ENCODE assay signal across 7 mouse cellular contexts in the genomic region with DNA sequence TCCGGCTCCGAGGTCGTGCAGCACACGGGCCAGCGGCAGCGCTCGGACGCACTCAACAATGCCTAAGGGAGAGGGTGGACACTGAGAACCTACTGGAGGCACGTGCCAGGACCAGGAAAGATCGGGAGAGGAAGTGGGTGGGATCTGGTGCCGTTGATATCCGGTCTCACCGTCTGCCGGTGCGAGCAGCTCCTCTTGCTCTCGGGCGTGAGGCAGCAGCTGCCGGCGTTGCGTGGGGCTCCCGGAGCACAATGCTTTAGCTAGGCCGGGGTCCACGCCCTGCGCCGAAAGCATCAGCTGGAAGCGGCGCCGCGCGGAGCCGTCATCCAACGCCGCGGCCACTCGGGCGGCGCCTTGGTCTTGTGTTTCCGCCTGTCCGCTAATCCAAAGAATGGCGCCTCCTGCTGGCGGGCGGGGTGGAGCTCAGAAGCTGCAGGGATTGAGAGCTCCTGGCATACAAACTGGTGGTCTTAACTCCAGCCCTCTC. TPM values are rescaled to one million over a fixed set of nuclear protein-coding genes. Genes with fewer than 3 reads are reported as not detected.
DNase-seq lines count a peak whose midpoint lies in the region; ATAC-seq lines count a peak whose summit lies in the region.

Sco2 (minus strand) TSS at position 85 of the 487 bp plus-strand sequence.

- H3K27me3 ChIP-seq in intestine, embryonic 16.5 days (replicated peaks; ENCODE audit: control insufficient read depth, insufficient read depth, low read length): peaks cover 29% of the 10 kb centered on the region
- H3K27me3 ChIP-seq in midbrain, embryonic 11.5 days (ENCODE audit: control insufficient read depth, insufficient read depth, low read length): peaks cover 29% of the 10 kb centered on the region

- peak; percentile 89 for ATAC-seq in intestine, embryonic 16.5 days
- ATAC-seq in midbrain, embryonic 11.5 days (ENCODE audit: low FRiP score): peak; percentile 87

- peak within 1 kb of the TSS; percentile 84 for H3K9ac ChIP-seq in intestine, embryonic 16.5 days (ENCODE audit: low read depth, low read length)
- H3K9ac ChIP-seq in midbrain, embryonic 11.5 days (ENCODE audit: low read length): peak within 1 kb of the TSS; percentile 86

- peak within 1 kb of the TSS; percentile 75 for H3K4me2 ChIP-seq in intestine, embryonic 16.5 days (ENCODE audit: low read depth, low read length)
- H3K4me2 ChIP-seq in midbrain, embryonic 11.5 days: peak within 1 kb of the TSS; percentile 81

- peak within 1 kb of the TSS; percentile 68 for H3K4me3 ChIP-seq in intestine, embryonic 16.5 days (ENCODE audit: low read length)
- H3K4me3 ChIP-seq in midbrain, embryonic 11.5 days (ENCODE audit: low read depth, low read length): peak within 1 kb of the TSS; percentile 63

- peak; percentile 93 for DNase-seq in adrenal gland, adult 2 months
- DNase-seq in embryo, embryonic 11.5 days (ENCODE audit: low read depth, low spot score): peak; percentile 90
- DNase-seq in gastrocnemius, postnatal 4 days (ENCODE audit: low spot score in 2 of 2): peak; percentile 93 to 95
- DNase-seq in left cerebral cortex, postnatal 36 days (ENCODE audit: low spot score in 2 of 2): peak; percentile 93 to 94
- peak; percentile 100 for DNase-seq in midbrain, embryonic 11.5 days (ENCODE audit: low spot score, missing footprints)
- peak; percentile 80 for DNase-seq in skeletal muscle tissue, adult 2 months (ENCODE audit: low read depth, low spot score)

- intact Hi-C loops in left cerebral cortex, postnatal 36 days (cut with DNase I): loop anchor here (1.0 to 5.0 kb wide), 3 partner anchors 19 to 57 kb away; partner anchors contain the start of genes C730034F03Rik, Chkb, Cpt1b and Gm44502

- peak within 1 kb of the TSS; percentile 93 for H3K27ac ChIP-seq in intestine, embryonic 16.5 days (ENCODE audit: low read length)
- peak within 1 kb of the TSS; percentile 89 for H3K27ac ChIP-seq in midbrain, embryonic 11.5 days (ENCODE audit: low read depth, low read length)

- peaks cover 22% of the 10 kb centered on the region for H3K4me1 ChIP-seq in intestine, embryonic 16.5 days (ENCODE audit: control insufficient read depth, insufficient read depth, low read length)
- H3K4me1 ChIP-seq in midbrain, embryonic 11.5 days (ENCODE audit: control insufficient read depth, insufficient read depth, low read length): peaks cover 15% of the 10 kb centered on the region

- no peaks in the 10 kb centered on the region for H3K9me3 ChIP-seq in intestine, embryonic 16.5 days (ENCODE audit: control insufficient read depth, low read length)
- H3K9me3 ChIP-seq in midbrain, embryonic 11.5 days (ENCODE audit: control insufficient read depth, low read length): no peaks in the 10 kb centered on the region

- under 1% methylated on average over 42 of the region's 42 CpGs for WGBS in intestine, embryonic 16.5 days
- WGBS in midbrain, embryonic 11.5 days: under 1% methylated on average over 42 of the region's 42 CpGs

- peaks cover 24% of the 10 kb centered on the region for H3K36me3 ChIP-seq in intestine, embryonic 16.5 days (ENCODE audit: control insufficient read depth, insufficient read depth, low read length)
- H3K36me3 ChIP-seq in midbrain, embryonic 11.5 days (ENCODE audit: control insufficient read depth, insufficient read depth, low read length): peaks cover 28% of the 10 kb centered on the region

RNA-seq across cellular contexts. Expression of gene Sco2, which starts in this region (rescaled TPM):
- total RNA-seq in adrenal gland, adult 2 months (2021): 10 to 100 TPM; 33.9 to 36.2 TPM
- 68.5 and 73.3 TPM in 2 replicates for polyA plus RNA-seq in adrenal gland, adult 2 months (2012; rRNA removed)
- total RNA-seq in gastrocnemius, postnatal 4 days (2021): 10 to 100 TPM; 11.1 to 12.0 TPM
- 15.9 and 19.1 TPM in 2 replicates for polyA plus RNA-seq in intestine, embryonic 16.5 days (2015; fragmentation: Nextera tagmentation; extraction: Ambion mirVana)
- 10 to 100 TPM; 24.0 to 32.2 TPM for total RNA-seq in left cerebral cortex, postnatal 36 days (2021)
- polyA plus RNA-seq in midbrain, embryonic 11.5 days (2014; fragmentation: Nextera tagmentation; extraction: Ambion mirVana): 5.8 and 6.0 TPM in 2 replicates

Comparison
In these comparisons a context has a peak if more than half of its experiments do, and no peak if none do; other contexts are left out.
1. Peak in every context shown above with its lines: DNase-seq, ATAC-seq, H3K4me3 ChIP-seq and H3K27ac ChIP-seq.